Mouse (Mus musculus) bone marrow, adult 2 months (tissue): ENCODE data around the gene Acsm1. TPM values are rescaled to one million over a fixed set of nuclear protein-coding genes. Genes with fewer than 3 reads are reported as not detected.

Experiments used
- H3K27ac ChIP-seq: fragments of 200-500 bp; 2 replicates; pipeline ENCODE4 v1.5.1; 2012; ENCODE audit warnings: low read depth, mild to moderate bottlenecking, control low read depth, inconsistent platforms, low read length; ENCODE audit not compliant: control insufficient read depth, poor library complexity, insufficient read depth
- H3K4me1 ChIP-seq: fragments of 200-500 bp; 2 replicates; pipeline ENCODE4 v1.6.1; 2011; ENCODE audit warnings: low read length; ENCODE audit not compliant: control insufficient read depth, insufficient read depth
- H3K4me3 ChIP-seq: fragments of 200-500 bp; replicated peaks from 2 replicates; pipeline ENCODE3; 2011; ENCODE audit warnings: mild to moderate bottlenecking, low read depth, low read length, control low read depth; ENCODE audit not compliant: control insufficient read depth
- CTCF ChIP-seq: fragments of 200-500 bp; IDR thresholded peaks from 2 replicates; pipeline ENCODE4 v1.5.1; 2011; ENCODE audit warnings: low read length, control low read depth; ENCODE audit not compliant: control insufficient read depth, insufficient read depth
- POLR2A ChIP-seq: fragments of 200-500 bp; IDR thresholded peaks from 2 replicates; pipeline ENCODE4 v1.6.1; 2011; ENCODE audit warnings: low read depth, mild to moderate bottlenecking, control low read depth, low read length, borderline replicate concordance; ENCODE audit not compliant: control insufficient read depth
- WGBS: fragments of 180-500 bp; shearing (Covaris S2); methylation state at CpG from one replicate; pipeline ENCODE4 v1.1.7; 2018; 5-methylcytosine and 5-hydroxymethylcytosine counted together
- polyA plus RNA-seq: library from polyadenylated mRNA; stranded (reverse); fragments of >200 nt; gene quantifications from 2 replicates; pipeline ENCODE4 v1.2.4, GENCODE M21; 2011; ENCODE audit warnings: low replicate concordance; ENCODE audit not compliant: missing spikeins, insufficient read depth, insufficient read length

The Acsm1 gene
- polyA plus RNA-seq, 1 experiment = 2.4 TPM

- Histone ChIP-seq H3K4me3 (no peak overlapping the region), H3K27ac (no peak overlapping the region), H3K4me1 (no peaks in the 10 kb centered on the region)
- 75% methylated on average over 4 of the region's 4 CpGs for WGBS
- TF ChIP-seq CTCF = no peak
- TF ChIP-seq POLR2A = no peak
Observed at GRCm38 (mm10) chr7:119692302-119692701, 85.5 kb downstream of the Acsm1 start.

GRCm38 (mm10) chr7:119694926-119695325, 88.1 kb downstream of the Acsm1 start:
- Histone ChIP-seq H3K4me1 (no peaks in the 10 kb centered on the region), H3K27ac (no peak overlapping the region), H3K4me3 (no peak overlapping the region)
- TF ChIP-seq CTCF = no peak
- no peak for TF ChIP-seq POLR2A
- 70% methylated on average over 1 of the region's 1 CpGs for WGBS

Other genes with a start within 250 kb of the Acsm1 start
- not detected in 2 replicates for gene Gp2, start 147.7 kb upstream of the Acsm1 start, polyA plus RNA-seq
- 3.4 TPM in 1 of 2 replicates, not detected in the other for gene Umod, start 127.7 kb upstream of the Acsm1 start, polyA plus RNA-seq
- gene Acsm5, start 87.6 kb upstream of the Acsm1 start, polyA plus RNA-seq = not detected in 2 replicates
- not detected in 2 replicates for gene Pdilt, start 83.5 kb upstream of the Acsm1 start, polyA plus RNA-seq
- 9.7 TPM in 1 of 2 replicates, not detected in the other for gene Acsm2, start 52.7 kb upstream of the Acsm1 start, polyA plus RNA-seq
- not detected in 2 replicates for gene Acsm4, start 83.0 kb downstream of the Acsm1 start, polyA plus RNA-seq
- 12.6 and 14.6 TPM in 2 replicates for gene Thumpd1, start 113.8 kb downstream of the Acsm1 start, polyA plus RNA-seq
- gene Acsm3, start 153.9 kb downstream of the Acsm1 start, polyA plus RNA-seq = 1.3 TPM in 1 of 2 replicates, not detected in the other
- gene Rexo5, start 187.0 kb downstream of the Acsm1 start, polyA plus RNA-seq = 27.0 and 47.9 TPM in 2 replicates
- gene Eri2, start 187.0 kb downstream of the Acsm1 start, polyA plus RNA-seq = 5.1 and 7.1 TPM in 2 replicates